Mouse (Mus musculus): Measurements from ENCODE around the gene Sardh. TPM values are rescaled to one million over a fixed set of nuclear protein-coding genes. Genes with fewer than 3 reads are reported as not detected.

Gene Sardh
- polyA plus RNA-seq, 1 experiment from 2014 or later, result 10.2 TPM

DNA sequence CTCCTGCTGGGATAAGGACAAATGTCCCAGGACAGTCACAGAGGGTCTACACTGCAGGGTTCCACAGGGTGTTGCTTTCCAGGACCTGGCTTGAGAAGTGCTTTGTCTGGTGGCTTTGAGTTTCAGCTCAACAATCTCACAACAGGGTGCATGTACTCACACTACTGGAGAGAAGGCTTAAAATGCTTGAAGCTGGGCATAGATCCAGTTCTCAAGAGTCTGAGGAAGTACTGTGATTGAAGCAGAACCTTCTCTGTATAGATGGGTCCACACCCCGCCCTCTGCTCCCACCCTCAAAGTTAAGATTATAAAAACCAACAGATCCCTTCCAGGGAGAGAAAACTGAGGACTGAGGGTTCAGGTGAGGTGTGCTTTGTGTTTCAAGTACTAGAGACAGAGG is 47.6 kb downstream of the Sardh start:
- no peaks in the 10 kb centered on the region for H3K27me3 ChIP-seq (replicated peaks; ENCODE audit: control insufficient read depth, insufficient read depth, low read length)
- no peaks in the 10 kb centered on the region for H3K36me3 ChIP-seq (ENCODE audit: control insufficient read depth, insufficient read depth, low read length)
- DNase-seq (ENCODE audit: low spot score) (no peak), ATAC-seq (ENCODE audit: low read depth) (no peak)
- H3K4me2 ChIP-seq (ENCODE audit: low read depth, low read length), result no peak overlapping the region
- H3K4me3 ChIP-seq (ENCODE audit: low read depth, low read length), result no peak overlapping the region
- no peaks in the 10 kb centered on the region for H3K4me1 ChIP-seq (ENCODE audit: control insufficient read depth, insufficient read depth, low read length)
- no peak overlapping the region for H3K9ac ChIP-seq (ENCODE audit: low read depth, low read length)
- H3K27ac ChIP-seq (replicated peaks; ENCODE audit: low read depth, low read length), result no peak overlapping the region
- H3K9me3 ChIP-seq (ENCODE audit: control insufficient read depth, low read length), result no peaks in the 10 kb centered on the region
- WGBS, result 79% methylated on average over 1 of the region's 1 CpGs

- Histone ChIP-seq H3K27ac (replicated peaks; ENCODE audit: low read depth, low read length) (no peak overlapping the region), H3K9me3 (ENCODE audit: control insufficient read depth, low read length) (no peaks in the 10 kb centered on the region), H3K36me3 (ENCODE audit: control insufficient read depth, insufficient read depth, low read length) (no peaks in the 10 kb centered on the region), H3K4me1 (ENCODE audit: control insufficient read depth, insufficient read depth, low read length) (no peaks in the 10 kb centered on the region), H3K4me2 (ENCODE audit: low read depth, low read length) (no peak overlapping the region), H3K27me3 (replicated peaks; ENCODE audit: control insufficient read depth, insufficient read depth, low read length) (no peaks in the 10 kb centered on the region), H3K9ac (ENCODE audit: low read depth, low read length) (0 out of 2 replicates have a peak overlapping the region, but pooled peaks have one; percentile 5), H3K4me3 (ENCODE audit: low read depth, low read length) (no peak overlapping the region)
- ATAC-seq (ENCODE audit: low read depth) (no peak), DNase-seq (ENCODE audit: low spot score) (no peak)
- WGBS, result 29% methylated on average over 5 of the region's 5 CpGs
Measured at GRCm38 (mm10) chr2:27198551-27199246, 49.4 kb downstream of the Sardh start.

DNA sequence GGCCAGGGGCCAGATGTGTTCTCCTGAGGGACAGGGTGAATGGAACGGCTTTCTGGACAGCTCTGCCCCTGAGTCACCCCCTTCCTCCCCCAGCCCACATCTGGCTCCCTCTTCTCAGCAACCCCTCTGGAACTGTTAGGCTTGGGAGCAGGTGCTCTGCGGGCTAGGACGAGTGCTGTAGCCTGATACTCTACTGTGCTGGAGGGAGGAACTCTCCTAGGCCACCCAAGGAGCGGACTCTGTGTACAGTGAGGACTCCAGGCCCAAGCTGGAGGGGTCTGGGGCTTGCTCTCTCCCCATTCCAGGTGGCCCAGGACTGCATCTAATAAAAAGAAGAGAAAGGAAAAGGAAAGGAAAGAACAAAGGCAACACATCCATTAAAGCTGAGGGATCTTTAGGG is 58.1 kb downstream of the Sardh start:
- H3K4me2 ChIP-seq (ENCODE audit: low read depth, low read length), result no peak overlapping the region
- no peaks in the 10 kb centered on the region for H3K27me3 ChIP-seq (replicated peaks; ENCODE audit: control insufficient read depth, insufficient read depth, low read length)
- no peaks in the 10 kb centered on the region for H3K9me3 ChIP-seq (ENCODE audit: control insufficient read depth, low read length)
- H3K9ac ChIP-seq (ENCODE audit: low read depth, low read length), result no peak overlapping the region
- H3K36me3 ChIP-seq (ENCODE audit: control insufficient read depth, insufficient read depth, low read length), result no peaks in the 10 kb centered on the region
- H3K27ac ChIP-seq (replicated peaks; ENCODE audit: low read depth, low read length), result no peak overlapping the region
- no peak overlapping the region for H3K4me3 ChIP-seq (ENCODE audit: low read depth, low read length)
- no peak for ATAC-seq (ENCODE audit: low read depth)
- H3K4me1 ChIP-seq (ENCODE audit: control insufficient read depth, insufficient read depth, low read length), result no peaks in the 10 kb centered on the region
- 31% methylated on average over 4 of the region's 4 CpGs for WGBS
- peak; percentile 36 for DNase-seq (ENCODE audit: low spot score)

DNA sequence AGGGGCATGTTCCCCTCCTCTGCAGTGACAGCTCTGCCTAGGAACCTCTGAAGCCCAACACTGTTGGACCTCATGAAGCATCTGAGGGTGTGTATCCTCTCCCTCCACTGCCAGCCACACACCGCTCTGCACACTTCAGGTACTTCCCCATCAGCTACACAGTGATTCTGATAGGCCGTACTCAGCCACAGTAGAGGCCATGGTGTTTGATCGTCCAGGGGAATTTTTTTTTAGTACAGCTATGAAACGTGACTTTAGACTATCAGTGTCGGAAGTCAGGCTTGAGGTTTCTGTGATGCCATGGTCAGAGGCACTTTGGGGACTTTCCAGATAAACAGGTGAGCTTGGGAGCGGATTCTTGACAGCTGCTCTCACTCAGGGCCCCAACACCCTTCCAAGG is 60.6 kb downstream of the Sardh start:
- no peaks in the 10 kb centered on the region for H3K27me3 ChIP-seq (replicated peaks; ENCODE audit: control insufficient read depth, insufficient read depth, low read length)
- no peak overlapping the region for H3K27ac ChIP-seq (replicated peaks; ENCODE audit: low read depth, low read length)
- WGBS, result 75% methylated on average over 6 of the region's 6 CpGs
- no peaks in the 10 kb centered on the region for H3K36me3 ChIP-seq (ENCODE audit: control insufficient read depth, insufficient read depth, low read length)
- H3K4me2 ChIP-seq (ENCODE audit: low read depth, low read length), result no peak overlapping the region
- no peak overlapping the region for H3K4me3 ChIP-seq (ENCODE audit: low read depth, low read length)
- no peaks in the 10 kb centered on the region for H3K9me3 ChIP-seq (ENCODE audit: control insufficient read depth, low read length)
- no peak overlapping the region for H3K9ac ChIP-seq (ENCODE audit: low read depth, low read length)
- no peaks in the 10 kb centered on the region for H3K4me1 ChIP-seq (ENCODE audit: control insufficient read depth, insufficient read depth, low read length)
- no peak for ATAC-seq (ENCODE audit: low read depth)
- no peak for DNase-seq (ENCODE audit: low spot score)

DNA sequence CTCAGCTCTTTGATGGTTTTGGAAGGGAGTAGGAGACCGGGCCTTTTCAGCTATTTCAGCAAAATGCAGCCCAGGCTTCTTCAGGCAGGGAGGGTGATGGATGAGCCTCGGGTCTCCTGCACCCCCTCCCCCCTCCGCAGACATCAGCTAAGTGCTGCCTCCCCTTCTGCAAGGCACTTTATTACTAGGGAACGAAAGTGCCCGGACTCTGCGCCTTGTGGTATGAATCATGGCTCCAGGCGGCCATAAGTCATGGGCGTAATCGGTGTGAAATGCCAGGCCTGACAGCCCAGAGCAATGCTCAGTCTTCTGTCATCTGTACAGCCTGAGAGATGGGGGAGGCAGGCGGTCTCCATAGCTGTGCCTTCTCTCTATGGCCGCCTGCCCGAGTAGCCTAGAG is 64.4 kb downstream of the Sardh start:
- Histone ChIP-seq H3K27me3 (replicated peaks; ENCODE audit: control insufficient read depth, insufficient read depth, low read length) (no peaks in the 10 kb centered on the region), H3K4me2 (ENCODE audit: low read depth, low read length) (no peak overlapping the region), H3K9ac (ENCODE audit: low read depth, low read length) (no peak overlapping the region), H3K9me3 (ENCODE audit: control insufficient read depth, low read length) (no peaks in the 10 kb centered on the region), H3K27ac (replicated peaks; ENCODE audit: low read depth, low read length) (no peak overlapping the region), H3K4me1 (ENCODE audit: control insufficient read depth, insufficient read depth, low read length) (no peaks in the 10 kb centered on the region), H3K36me3 (ENCODE audit: control insufficient read depth, insufficient read depth, low read length) (no peaks in the 10 kb centered on the region), H3K4me3 (ENCODE audit: low read depth, low read length) (no peak overlapping the region)
- ATAC-seq (ENCODE audit: low read depth) (0 out of 2 replicates have a peak, but pooled peaks have one; percentile 7), DNase-seq (ENCODE audit: low spot score) (no peak)
- 66% methylated on average over 12 of the region's 12 CpGs for WGBS

DNA sequence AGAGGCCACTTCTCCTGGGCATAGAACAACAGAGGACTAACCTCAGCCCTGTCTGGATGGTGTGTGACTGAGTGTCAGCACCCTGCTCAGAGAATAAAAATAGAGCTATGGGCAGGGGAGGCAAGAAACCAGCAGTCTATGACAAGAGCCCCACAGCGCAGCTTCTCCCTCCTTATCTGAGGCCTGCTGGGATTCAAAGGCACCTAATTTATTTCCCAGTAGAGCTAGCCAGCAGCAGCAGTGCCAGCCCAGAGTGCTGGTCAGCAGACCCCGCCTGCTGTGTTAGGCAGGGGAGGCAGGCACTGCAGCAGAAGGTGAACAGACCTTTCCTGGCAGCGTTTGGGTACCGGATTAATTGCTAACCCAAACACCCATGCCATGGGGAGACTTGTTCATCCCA is 66.2 kb downstream of the Sardh start:
- DNase-seq (ENCODE audit: low spot score) (no peak), ATAC-seq (ENCODE audit: low read depth) (no peak)
- Histone ChIP-seq H3K4me2 (ENCODE audit: low read depth, low read length) (no peak overlapping the region), H3K4me1 (ENCODE audit: control insufficient read depth, insufficient read depth, low read length) (no peaks in the 10 kb centered on the region), H3K9ac (ENCODE audit: low read depth, low read length) (no peak overlapping the region), H3K9me3 (ENCODE audit: control insufficient read depth, low read length) (no peaks in the 10 kb centered on the region), H3K4me3 (ENCODE audit: low read depth, low read length) (no peak overlapping the region), H3K27me3 (replicated peaks; ENCODE audit: control insufficient read depth, insufficient read depth, low read length) (no peaks in the 10 kb centered on the region), H3K27ac (replicated peaks; ENCODE audit: low read depth, low read length) (no peak overlapping the region), H3K36me3 (ENCODE audit: control insufficient read depth, insufficient read depth, low read length) (no peaks in the 10 kb centered on the region)
- 70% methylated on average over 4 of the region's 4 CpGs for WGBS

DNA sequence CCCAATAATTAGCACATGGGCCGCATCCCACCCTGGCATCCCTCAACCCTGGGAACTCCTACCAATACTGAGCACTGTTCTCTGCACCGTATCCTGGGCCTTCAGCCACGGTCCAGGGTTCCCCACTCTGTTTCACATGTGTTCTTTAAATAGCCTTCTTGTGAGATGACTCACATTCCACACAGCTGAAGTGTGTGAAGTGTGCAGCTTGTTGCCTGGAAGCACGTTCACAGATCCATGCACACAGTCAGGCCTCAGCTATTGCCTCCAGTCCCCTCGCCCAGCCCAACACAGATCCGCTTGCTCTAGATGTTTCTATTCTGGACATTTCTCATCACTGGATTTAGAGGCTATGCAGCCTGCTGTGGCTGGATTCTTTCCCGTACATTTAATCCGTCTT is 69.0 kb downstream of the Sardh start:
- ATAC-seq (ENCODE audit: low read depth), result peak; percentile 48; the same call in 1 of the 2 replicates
- Histone ChIP-seq H3K36me3 (ENCODE audit: control insufficient read depth, insufficient read depth, low read length) (no peaks in the 10 kb centered on the region), H3K27me3 (replicated peaks; ENCODE audit: control insufficient read depth, insufficient read depth, low read length) (no peaks in the 10 kb centered on the region), H3K27ac (replicated peaks; ENCODE audit: low read depth, low read length) (no peak overlapping the region), H3K4me1 (ENCODE audit: control insufficient read depth, insufficient read depth, low read length) (no peaks in the 10 kb centered on the region), H3K4me3 (ENCODE audit: low read depth, low read length) (no peak overlapping the region), H3K4me2 (ENCODE audit: low read depth, low read length) (no peak overlapping the region), H3K9ac (ENCODE audit: low read depth, low read length) (no peak overlapping the region), H3K9me3 (ENCODE audit: control insufficient read depth, low read length) (no peaks in the 10 kb centered on the region)
- WGBS, result 71% methylated on average over 8 of the region's 8 CpGs
- DNase-seq (ENCODE audit: low spot score), result peak; percentile 40

- Histone ChIP-seq H3K36me3 (ENCODE audit: control insufficient read depth, insufficient read depth, low read length) (no peaks in the 10 kb centered on the region), H3K4me1 (ENCODE audit: control insufficient read depth, insufficient read depth, low read length) (no peaks in the 10 kb centered on the region), H3K4me2 (ENCODE audit: low read depth, low read length) (no peak overlapping the region), H3K9me3 (ENCODE audit: control insufficient read depth, low read length) (no peaks in the 10 kb centered on the region), H3K27ac (replicated peaks; ENCODE audit: low read depth, low read length) (no peak overlapping the region), H3K9ac (ENCODE audit: low read depth, low read length) (no peak overlapping the region), H3K27me3 (replicated peaks; ENCODE audit: control insufficient read depth, insufficient read depth, low read length) (no peaks in the 10 kb centered on the region), H3K4me3 (ENCODE audit: low read depth, low read length) (no peak overlapping the region)
- DNase-seq (ENCODE audit: low spot score) (peak; percentile 64), ATAC-seq (ENCODE audit: low read depth) (no peak)
- WGBS, result 69% methylated on average over 9 of the region's 10 CpGs
Measured at GRCm38 (mm10) chr2:27175696-27176267, 72.4 kb downstream of the Sardh start.

GRCm38 (mm10) chr2:27174242-27174641 is 73.9 kb downstream of the Sardh start:
- no peaks in the 10 kb centered on the region for H3K9me3 ChIP-seq (ENCODE audit: control insufficient read depth, low read length)
- no peak for ATAC-seq (ENCODE audit: low read depth)
- no peak for DNase-seq (ENCODE audit: low spot score)
- no peak overlapping the region for H3K9ac ChIP-seq (ENCODE audit: low read depth, low read length)
- no peak overlapping the region for H3K27ac ChIP-seq (replicated peaks; ENCODE audit: low read depth, low read length)
- no peak overlapping the region for H3K4me3 ChIP-seq (ENCODE audit: low read depth, low read length)
- H3K27me3 ChIP-seq (replicated peaks; ENCODE audit: control insufficient read depth, insufficient read depth, low read length), result no peaks in the 10 kb centered on the region
- no peak overlapping the region for H3K4me2 ChIP-seq (ENCODE audit: low read depth, low read length)
- H3K4me1 ChIP-seq (ENCODE audit: control insufficient read depth, insufficient read depth, low read length), result no peaks in the 10 kb centered on the region
- 66% methylated on average over 2 of the region's 2 CpGs for WGBS
- no peaks in the 10 kb centered on the region for H3K36me3 ChIP-seq (ENCODE audit: control insufficient read depth, insufficient read depth, low read length)

Data from embryonic facial prominence, embryonic 14.5 days (tissue).